Mouse (Mus musculus): ENCODE data around the gene Slc39a3.

Gene Slc39a3

GRCm38 (mm10) chr10:81006005-81006677, 31.1 kb downstream of the Slc39a3 start:
- in situ Hi-C loops (cut with MboI) = no loop called here

GRCm38 (mm10) chr10:81001161-81001560, 36.1 kb downstream of the Slc39a3 start:
- in situ Hi-C loops (cut with MboI) = no loop called here

- in situ Hi-C loops (cut with MboI) = no loop called here
Observed at GRCm38 (mm10) chr10:81000197-81001062, 36.8 kb downstream of the Slc39a3 start.

GRCm38 (mm10) chr10:80999362-81000196, 37.6 kb downstream of the Slc39a3 start:
- in situ Hi-C loops (cut with MboI) = loop anchor here (5.0 to 10.0 kb wide), 2 partner anchors 72 to 255 kb away; partner anchors contain the start of gene Ap3d1

GRCm38 (mm10) chr10:80998778-80999177, 38.4 kb downstream of the Slc39a3 start:
- in situ Hi-C loops (cut with MboI) = loop anchor here (5.0 to 10.0 kb wide), 2 partner anchors 71 to 254 kb away; partner anchors contain the start of gene Ap3d1

- in situ Hi-C loops (cut with MboI) = loop anchor here (5.0 to 10.0 kb wide), 2 partner anchors 71 to 253 kb away; partner anchors contain the start of gene Ap3d1
Observed at GRCm38 (mm10) chr10:80998021-80998420, 39.2 kb downstream of the Slc39a3 start.

- in situ Hi-C loops (cut with MboI) = loop anchor here (5.0 to 10.0 kb wide), 2 partner anchors 70 to 253 kb away; partner anchors contain the start of gene Ap3d1
Observed at GRCm38 (mm10) chr10:80997332-80997731, 39.9 kb downstream of the Slc39a3 start.

- in situ Hi-C loops (cut with MboI) = loop anchor here (5.0 to 10.0 kb wide), 2 partner anchors 69 to 252 kb away; partner anchors contain the start of gene Ap3d1
Observed at GRCm38 (mm10) chr10:80996501-80996900, 40.7 kb downstream of the Slc39a3 start.

- in situ Hi-C loops (cut with MboI) = loop anchor here (5.0 to 10.0 kb wide), 2 partner anchors 68 to 250 kb away; partner anchors contain the start of gene Ap3d1
Observed at GRCm38 (mm10) chr10:80995091-80995632, 42.1 kb downstream of the Slc39a3 start.

GRCm38 (mm10) chr10:80994621-80995020, 42.6 kb downstream of the Slc39a3 start:
- in situ Hi-C loops (cut with MboI) = loop anchor here (5.0 to 10.0 kb wide), 2 partner anchors 67 to 250 kb away; partner anchors contain the start of gene Ap3d1

- in situ Hi-C loops (cut with MboI) = loop anchor here (10.0 kb wide), 1 partner anchor 248 kb away; the partner anchor contains the start of gene Ap3d1
Observed at GRCm38 (mm10) chr10:80993276-80993675, 44.0 kb downstream of the Slc39a3 start.

GRCm38 (mm10) chr10:80991945-80992344, 45.3 kb downstream of the Slc39a3 start:
- in situ Hi-C loops (cut with MboI) = loop anchor here (10.0 kb wide), 1 partner anchor 247 kb away; the partner anchor contains the start of gene Ap3d1

- in situ Hi-C loops (cut with MboI) = loop anchor here (10.0 kb wide), 1 partner anchor 246 kb away; the partner anchor contains the start of gene Ap3d1
Observed at GRCm38 (mm10) chr10:80991007-80991406, 46.2 kb downstream of the Slc39a3 start.

GRCm38 (mm10) chr10:80990406-80990805, 46.8 kb downstream of the Slc39a3 start:
- in situ Hi-C loops (cut with MboI) = loop anchor here (10.0 kb wide), 1 partner anchor 246 kb away; the partner anchor contains the start of gene Ap3d1

GRCm38 (mm10) chr10:80989854-80990253, 47.4 kb downstream of the Slc39a3 start:
- in situ Hi-C loops (cut with MboI) = loop anchor here (10.0 kb wide), 1 partner anchor 245 kb away; the partner anchor contains the start of gene Ap3d1

- in situ Hi-C loops (cut with MboI) = no loop called here
Observed at GRCm38 (mm10) chr10:80989446-80989845, 47.8 kb downstream of the Slc39a3 start.

GRCm38 (mm10) chr10:80987709-80988441, 49.4 kb downstream of the Slc39a3 start:
- in situ Hi-C loops (cut with MboI) = no loop called here

- in situ Hi-C loops (cut with MboI) = no loop called here
Observed at GRCm38 (mm10) chr10:80986754-80987153, 50.5 kb downstream of the Slc39a3 start.

GRCm38 (mm10) chr10:80985970-80986701, 51.1 kb downstream of the Slc39a3 start:
- in situ Hi-C loops (cut with MboI) = no loop called here
